Mouse (Mus musculus) heart, embryonic 14.5 days (tissue): Measurements from ENCODE around the gene Ubald2. TPM values are rescaled to one million over a fixed set of nuclear protein-coding genes. Genes with fewer than 3 reads are reported as not detected.
"Not testable (repeated sequence)": the region's sequence is repeated elsewhere in the genome, so short reads cannot be mapped to it uniquely, and the experiment has no call there.

Experiments used
- ATAC-seq: fragments of 200-750 bp; cut with Nextera tagmentation; 2 replicates; pipeline ENCODE4 v1.8.0; 2017; ENCODE audit warnings: low read depth, moderate TSS enrichment; ENCODE audit not compliant: insufficient number of reproducible peaks, insufficient read depth, low FRiP score
- H3K27ac ChIP-seq, 2 experiments: fragments of 200-500 bp in 1 of 2; fragments of 300-500 bp in 1 of 2; sonication (generic) in 1 of 2; replicated peaks in 1 of 2; 2 replicates each; pipeline ENCODE4 v1.5.1; 2012 to 2014; ENCODE audit warnings: low read depth in 2 of 2, low read length in 2 of 2, control low read depth in 1 of 2, mild to moderate bottlenecking in 1 of 2, mixed read lengths in 1 of 2; ENCODE audit not compliant: control insufficient read depth in 1 of 2, insufficient read depth in 1 of 2
- H3K27me3 ChIP-seq: fragments of 300-500 bp; sonication (generic); 2 replicates; pipeline ENCODE4 v1.6.1; 2014; ENCODE audit warnings: mild to moderate bottlenecking, low read length, control low read depth; ENCODE audit not compliant: control insufficient read depth, insufficient read depth
- H3K36me3 ChIP-seq: fragments of 300-500 bp; sonication (generic); 2 replicates; pipeline ENCODE4 v1.6.1; 2014; ENCODE audit warnings: mild to moderate bottlenecking, control low read depth, low read length, mixed read lengths; ENCODE audit not compliant: control insufficient read depth, insufficient read depth
- H3K4me1 ChIP-seq, 2 experiments: fragments of 200-500 bp in 1 of 2; fragments of 300-500 bp in 1 of 2; sonication (generic) in 1 of 2; 2 replicates each; pipeline ENCODE4 v1.6.1; 2012 to 2014; ENCODE audit warnings: low read length in 2 of 2, control low read depth in 1 of 2, mixed read lengths in 1 of 2; ENCODE audit not compliant: control insufficient read depth in 2 of 2, insufficient read depth in 2 of 2
- H3K4me2 ChIP-seq: fragments of 300-500 bp; sonication (generic); 2 replicates; pipeline ENCODE4 v1.6.1; 2014; ENCODE audit warnings: mild to moderate bottlenecking, low read length
- H3K4me3 ChIP-seq, 2 experiments: fragments of 200-500 bp in 1 of 2; fragments of 300-500 bp in 1 of 2; sonication (generic) in 1 of 2; 2 replicates each; pipeline ENCODE4 v1.5.1; 2012 to 2014; ENCODE audit warnings: low read length in 2 of 2, mild to moderate bottlenecking in 2 of 2, control low read depth in 1 of 2, low read depth in 1 of 2, moderate library complexity in 1 of 2; ENCODE audit not compliant: control insufficient read depth in 1 of 2, insufficient read depth in 1 of 2
- H3K9ac ChIP-seq: fragments of 300-500 bp; sonication (generic); 2 replicates; pipeline ENCODE4 v1.6.1; 2014; ENCODE audit warnings: mild to moderate bottlenecking, low read length
- H3K9me3 ChIP-seq: fragments of 300-500 bp; sonication (generic); 2 replicates; pipeline ENCODE4 v1.6.1; 2016; ENCODE audit warnings: low read length, control low read depth; ENCODE audit not compliant: control insufficient read depth
- WGBS: fragments of 180-500 bp; shearing (Covaris S2); extraction: QIAGEN DNeasy Blood & Tissue Kit; methylation state at CpG from one replicate; pipeline ENCODE4 v1.1.7; 2014; 5-methylcytosine and 5-hydroxymethylcytosine counted together
- polyA plus RNA-seq: library from polyadenylated mRNA; unstranded; fragments of >200 nt; fragmentation: Nextera tagmentation; extraction: Ambion mirVana; gene quantifications from 2 replicates; pipeline ENCODE4 v1.2.1, GENCODE M21; 2014

The Ubald2 gene
- polyA plus RNA-seq, 1 experiment from 2014 or later = 62.9 TPM

DNA sequence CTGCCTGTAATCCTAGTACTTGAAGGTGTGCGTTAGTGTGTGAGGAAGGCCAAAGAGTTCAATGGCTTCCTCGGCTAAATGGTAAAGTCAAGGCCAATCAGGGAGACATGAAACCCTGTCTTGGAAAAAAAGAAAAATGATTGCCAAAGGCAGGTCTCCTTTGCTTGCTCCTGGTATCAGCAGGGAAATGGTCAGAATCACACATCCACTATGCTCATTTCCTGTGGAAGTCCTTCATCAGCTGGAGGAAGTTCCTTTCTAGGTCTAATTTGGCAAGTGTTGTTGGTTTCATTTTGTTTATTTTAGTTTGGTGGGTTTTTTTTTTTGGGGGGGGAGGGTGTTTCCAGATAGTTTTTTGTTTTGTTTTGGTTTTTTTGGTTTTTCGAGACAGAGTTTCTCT is 24.9 kb upstream of the Ubald2 start:
- no peaks in the 10 kb centered on the region for H3K36me3 ChIP-seq
- WGBS = 77% methylated on average over 3 of the region's 3 CpGs
- H3K4me3 ChIP-seq = no peak overlapping the region
- H3K27ac ChIP-seq = no peak overlapping the region
- peaks cover 7 to 8% of the 10 kb centered on the region in 2 experiments for H3K4me1 ChIP-seq
- no peak for ATAC-seq
- no peak overlapping the region for H3K4me2 ChIP-seq
- H3K9ac ChIP-seq = no peak overlapping the region
- H3K9me3 ChIP-seq = no peaks in the 10 kb centered on the region
- H3K27me3 ChIP-seq = no peaks in the 10 kb centered on the region

DNA sequence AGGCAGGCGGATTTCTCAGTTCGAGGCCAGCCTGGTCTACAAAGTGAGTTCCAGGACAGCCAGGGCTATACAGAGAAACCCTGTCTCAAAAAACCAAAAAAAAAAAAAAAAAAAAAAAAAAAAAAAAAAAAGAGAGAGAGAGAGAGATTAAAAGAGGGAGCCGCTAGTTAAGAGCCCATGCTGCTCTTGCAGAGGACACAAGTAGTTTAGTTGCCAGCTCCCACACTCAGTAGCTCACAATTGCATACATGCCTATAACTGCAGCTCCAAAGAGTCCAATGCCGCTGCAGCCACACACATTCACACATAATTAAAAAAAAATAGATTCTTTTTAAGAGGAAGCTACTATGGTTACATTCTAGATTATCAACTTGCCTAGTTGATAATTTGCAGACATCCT is 23.5 kb upstream of the Ubald2 start:
- H3K4me1 ChIP-seq, H3K9ac ChIP-seq, H3K4me2 ChIP-seq, ATAC-seq, H3K9me3 ChIP-seq, H3K27ac ChIP-seq, H3K36me3 ChIP-seq, H3K27me3 ChIP-seq, H3K4me3 ChIP-seq: not testable (repeated sequence)
- WGBS = 94% methylated on average over 4 of the region's 4 CpGs

DNA sequence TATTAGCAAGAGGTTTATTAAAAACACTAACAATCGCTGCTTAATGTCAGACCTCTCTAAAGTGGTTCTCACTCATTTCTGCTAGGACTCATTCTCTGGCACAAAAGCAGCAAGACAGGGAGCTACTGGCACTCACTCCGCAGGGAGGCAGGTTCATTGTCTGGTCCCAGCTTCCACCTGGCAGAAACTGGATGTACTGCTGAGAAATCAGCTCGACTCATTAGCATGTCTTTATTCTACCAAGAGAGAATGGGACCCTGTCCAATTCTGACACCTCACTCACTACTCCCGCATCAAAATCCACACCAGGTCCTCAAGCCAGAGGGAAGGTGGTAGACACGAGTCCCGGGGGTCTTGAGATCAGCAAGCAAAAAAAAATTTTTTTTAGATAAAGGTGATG is 22.3 kb upstream of the Ubald2 start:
- Histone ChIP-seq H3K4me3 (peak overlapping the region in 1 of 2 experiments; percentile 76; a peak in 3 of 4 replicates), H3K27ac (no peak overlapping the region), H3K4me2 (peak overlapping the region; percentile 99), H3K27me3 (no peaks in the 10 kb centered on the region), H3K4me1 (peaks cover 7 to 8% of the 10 kb centered on the region in 2 experiments), H3K9ac (peak overlapping the region; percentile 82), H3K9me3 (no peaks in the 10 kb centered on the region), H3K36me3 (no peaks in the 10 kb centered on the region)
- 24% methylated on average over 6 of the region's 6 CpGs for WGBS
- ATAC-seq = no peak

DNA sequence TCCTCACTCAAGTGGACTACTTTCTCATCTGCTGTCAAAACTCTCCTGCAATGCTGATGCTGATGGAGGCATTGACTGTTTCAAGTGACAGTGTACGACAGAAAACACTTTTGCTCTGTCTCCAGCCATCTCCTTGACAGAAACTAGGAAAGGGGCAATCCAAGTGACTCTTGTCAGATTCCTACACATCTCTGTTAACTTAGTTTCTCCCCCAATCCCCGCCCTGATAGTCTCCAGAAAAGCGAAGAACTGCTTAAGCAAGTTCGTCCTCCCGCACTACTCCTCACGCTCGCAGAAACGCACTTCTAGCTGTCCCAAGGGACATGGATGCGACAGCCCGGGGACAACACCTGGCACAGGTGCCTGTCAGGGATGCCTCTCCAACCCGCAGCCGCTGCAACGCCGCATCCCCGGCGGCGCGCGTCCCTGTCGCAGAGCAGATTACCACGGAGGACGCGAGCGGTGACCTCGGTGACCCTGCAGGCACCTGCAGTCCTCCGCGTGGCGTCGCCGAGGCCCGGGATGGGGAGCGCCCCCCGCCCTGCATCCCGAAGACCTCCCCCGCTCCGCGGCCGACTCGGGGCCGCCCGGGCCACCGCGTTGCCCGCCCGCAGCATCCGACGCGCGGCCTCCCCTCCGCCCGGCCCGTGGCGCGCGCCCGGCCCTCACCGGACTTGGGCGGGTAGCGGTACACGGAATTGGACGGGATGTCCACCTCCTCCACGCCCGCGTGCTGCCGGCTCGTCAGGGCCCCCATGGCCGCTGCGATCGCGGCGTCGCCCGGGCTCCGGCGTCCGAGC is 21.7 kb upstream of the Ubald2 start:
- H3K27ac ChIP-seq = peak overlapping the region in 1 of 2 experiments; percentile 24; a peak in 1 of 4 replicates

DNA sequence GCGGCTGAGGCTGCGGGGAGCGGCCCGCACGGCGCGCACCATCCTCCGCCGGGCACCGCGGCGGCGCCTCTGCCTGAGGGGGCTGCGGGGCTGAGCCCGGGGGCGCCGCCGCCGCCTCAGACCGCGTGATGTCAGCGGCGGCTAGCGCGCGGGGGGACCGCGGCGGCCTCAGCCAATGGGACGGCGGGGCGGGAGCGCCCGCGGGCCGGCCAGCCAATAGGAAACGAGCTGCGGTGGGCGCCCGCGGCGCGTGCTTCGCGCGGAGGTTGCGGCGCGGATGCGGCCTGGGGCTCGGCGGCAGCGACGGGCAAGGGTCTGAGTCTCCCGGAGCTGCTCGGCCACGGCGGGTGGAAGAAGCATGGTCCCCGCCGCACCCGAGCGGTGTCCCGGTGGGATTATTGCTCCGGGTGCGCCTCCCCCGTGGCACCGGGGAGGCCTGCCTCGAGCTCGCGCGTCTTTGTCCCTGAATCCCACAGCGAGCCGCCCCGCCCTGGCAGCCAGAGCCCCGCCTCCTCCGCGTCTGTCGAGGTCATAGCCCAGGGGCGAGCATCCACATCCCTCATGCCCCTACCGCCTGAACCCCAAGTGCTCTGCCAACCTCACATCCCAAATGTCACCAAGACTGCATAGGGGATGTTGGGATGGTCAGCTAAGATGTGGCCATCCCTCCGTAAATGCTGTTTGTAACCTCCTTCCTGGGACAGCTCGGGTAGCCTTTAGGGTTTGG is 20.8 kb upstream of the Ubald2 start, which contains the start of gene Rnf157:
Rnf157 (minus strand) TSS at position 129 of the 727 bp plus-strand sequence.
- peak; percentile 86 for ATAC-seq
- Histone ChIP-seq H3K4me2 (peak within 1 kb of the TSS; percentile 99), H3K36me3 (no peaks in the 10 kb centered on the region), H3K4me3 (peak within 1 kb of the TSS; percentile 76 to 88), H3K27ac (peak within 1 kb of the TSS in 1 of 2 experiments; percentile 24; a peak in 1 of 4 replicates), H3K27me3 (no peaks in the 10 kb centered on the region), H3K4me1 (peaks cover 7 to 8% of the 10 kb centered on the region in 2 experiments), H3K9ac (peak within 1 kb of the TSS; percentile 82), H3K9me3 (no peaks in the 10 kb centered on the region)
- WGBS = 2% methylated on average over 70 of the region's 82 CpGs

More for the DNA sequence above, 21.7 kb upstream of the Ubald2 start:
- no peaks in the 10 kb centered on the region for H3K36me3 ChIP-seq
- peak overlapping the region; percentile 99 for H3K4me2 ChIP-seq
- WGBS = under 1% methylated on average over 72 of the region's 76 CpGs
- peak overlapping the region; percentile 76 to 88 for H3K4me3 ChIP-seq
- H3K9me3 ChIP-seq = no peaks in the 10 kb centered on the region
- peak; percentile 7; the same call in 1 of the 2 replicates for ATAC-seq
- H3K27me3 ChIP-seq = no peaks in the 10 kb centered on the region
- H3K9ac ChIP-seq = peak overlapping the region; percentile 82
- peaks cover 7 to 8% of the 10 kb centered on the region in 2 experiments for H3K4me1 ChIP-seq

DNA sequence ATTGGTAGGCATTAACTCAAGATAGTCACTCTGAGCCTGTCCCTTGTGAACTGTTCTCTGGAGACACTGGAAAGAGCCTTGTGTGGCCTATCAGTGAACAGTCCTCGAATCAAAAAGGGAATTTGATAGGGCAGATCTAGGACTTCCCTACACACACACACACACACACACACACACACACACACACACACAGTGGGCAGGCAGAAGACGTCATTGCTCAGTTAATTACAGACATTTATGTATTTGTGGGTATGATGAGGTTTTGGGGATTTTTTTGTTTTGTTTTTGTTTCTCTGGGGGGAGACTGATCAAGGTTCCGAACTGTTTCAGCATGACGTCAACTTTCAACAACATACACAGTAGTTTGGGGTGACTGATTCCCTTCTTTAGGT is 20.3 kb upstream of the Ubald2 start:
- 76% methylated on average over 4 of the region's 4 CpGs for WGBS
- H3K4me2 ChIP-seq = peak overlapping the region; percentile 99
- peaks cover 7 to 9% of the 10 kb centered on the region in 2 experiments for H3K4me1 ChIP-seq
- H3K9me3 ChIP-seq = no peaks in the 10 kb centered on the region
- no peak overlapping the region for H3K27ac ChIP-seq
- no peak for ATAC-seq
- no peaks in the 10 kb centered on the region for H3K27me3 ChIP-seq
- peak overlapping the region in 1 of 2 experiments; percentile 76; a peak in 2 of 4 replicates for H3K4me3 ChIP-seq
- H3K9ac ChIP-seq = peak overlapping the region; percentile 82
- no peaks in the 10 kb centered on the region for H3K36me3 ChIP-seq

DNA sequence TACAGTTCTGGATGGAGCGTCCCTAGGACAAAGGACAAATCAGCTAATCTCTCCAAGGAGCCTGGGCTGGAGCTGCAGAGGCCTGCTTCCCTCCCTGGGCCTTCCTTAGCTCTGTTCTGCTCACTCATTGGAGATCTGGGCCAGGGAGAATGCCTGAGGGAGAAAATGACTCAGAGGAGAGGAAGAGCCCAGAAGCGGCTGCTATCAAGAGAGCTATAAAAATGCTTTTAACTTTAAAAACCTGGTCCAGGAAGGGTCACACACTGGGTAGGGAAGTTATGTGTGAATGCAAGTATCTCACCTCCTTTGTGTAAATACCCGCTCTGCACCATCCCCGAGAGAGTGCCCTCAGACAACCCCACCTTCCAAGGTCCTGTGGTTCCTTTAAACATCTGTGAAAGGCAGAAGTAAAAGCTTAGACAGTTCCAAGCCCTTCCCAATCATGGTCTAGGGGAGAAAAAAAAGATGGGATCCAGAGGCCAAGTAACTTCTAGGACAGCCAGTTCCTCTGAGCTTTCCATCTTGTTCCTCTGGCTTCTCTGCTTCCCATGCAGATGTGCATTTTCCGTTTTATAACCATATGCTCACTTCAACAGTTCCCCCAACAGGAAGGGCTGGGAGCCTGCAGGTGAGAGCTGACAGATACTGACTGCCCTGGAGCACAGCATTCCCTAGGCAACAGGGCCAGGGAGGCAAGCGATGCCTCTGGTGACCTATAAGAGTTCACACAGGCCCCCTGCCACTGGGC is 17.5 kb upstream of the Ubald2 start:
- no peak for ATAC-seq
- Histone ChIP-seq H3K27ac (no peak overlapping the region), H3K4me2 (no peak overlapping the region), H3K9me3 (no peaks in the 10 kb centered on the region), H3K27me3 (no peaks in the 10 kb centered on the region), H3K4me1 (peaks cover 7 to 11% of the 10 kb centered on the region in 2 experiments), H3K9ac (no peak overlapping the region), H3K36me3 (no peaks in the 10 kb centered on the region), H3K4me3 (no peak overlapping the region)
- WGBS = 63% methylated on average over 6 of the region's 6 CpGs
